Mouse (Mus musculus) small intestine, adult 2 months (tissue): ENCODE data around the gene Prr14l.

Experiments used
- CTCF ChIP-seq: fragments of 200-500 bp; IDR thresholded peaks from 2 replicates; pipeline ENCODE4 v1.5.1; 2012; ENCODE audit warnings: low read depth, mild to moderate bottlenecking, control low read depth, inconsistent platforms, low read length, moderate library complexity, mixed read lengths; ENCODE audit not compliant: insufficient replicate concordance, insufficient read length; ENCODE audit errors: extremely low read depth
- POLR2A ChIP-seq: fragments of 200-500 bp; IDR thresholded peaks from 2 replicates; pipeline ENCODE4 v1.6.1; 2012; ENCODE audit warnings: low read depth, mild to moderate bottlenecking, control low read depth, inconsistent platforms, low read length, moderate library complexity

DNA sequence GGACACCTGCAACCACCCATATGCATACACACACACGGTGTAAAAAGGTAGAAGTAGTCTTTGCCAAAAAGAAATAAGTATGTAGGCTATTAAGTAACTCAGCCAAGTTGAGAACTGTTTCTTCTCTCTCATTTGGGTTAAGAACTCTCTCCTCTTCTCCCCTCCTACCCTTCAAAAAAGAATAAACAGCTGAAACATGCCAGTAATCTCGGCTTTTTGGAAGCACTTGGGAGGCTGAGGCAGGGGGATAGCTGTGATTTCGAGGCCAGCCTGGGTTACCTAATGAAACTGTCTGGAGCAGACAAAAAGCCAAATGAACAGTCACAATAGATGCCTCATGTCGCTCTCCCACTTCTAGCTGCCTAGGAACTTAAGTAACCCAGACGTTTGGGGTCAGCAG, 69.3 kb downstream of the Prr14l start:
- no peak; the same call in 1 of the 2 replicates for TF ChIP-seq POLR2A
- TF ChIP-seq CTCF = no peak
